Mouse (Mus musculus) ES-E14 (cell line): ENCODE results near the gene Defb45.

Experiments used
- HCFC1 ChIP-seq: IDR thresholded peaks from 2 replicates; pipeline ENCODE4 v1.6.1; 2012; ENCODE audit warnings: low read length, inconsistent platforms, borderline replicate concordance; ENCODE audit not compliant: insufficient read depth
- MAFK ChIP-seq: IDR thresholded peaks from 2 replicates; pipeline ENCODE4 v1.6.1; 2014; ENCODE audit warnings: mild to moderate bottlenecking, low read depth, low read length, inconsistent platforms; ENCODE audit not compliant: insufficient read depth
- ZC3H11A ChIP-seq: IDR thresholded peaks from 2 replicates; pipeline ENCODE4 v1.6.1; 2012; ENCODE audit warnings: low read depth, mild to moderate bottlenecking, inconsistent platforms, low read length, borderline replicate concordance
- ZNF384 ChIP-seq: IDR thresholded peaks from 2 replicates; pipeline ENCODE4 v1.6.1; 2012; ENCODE audit warnings: low read depth, low read length, inconsistent platforms

DNA sequence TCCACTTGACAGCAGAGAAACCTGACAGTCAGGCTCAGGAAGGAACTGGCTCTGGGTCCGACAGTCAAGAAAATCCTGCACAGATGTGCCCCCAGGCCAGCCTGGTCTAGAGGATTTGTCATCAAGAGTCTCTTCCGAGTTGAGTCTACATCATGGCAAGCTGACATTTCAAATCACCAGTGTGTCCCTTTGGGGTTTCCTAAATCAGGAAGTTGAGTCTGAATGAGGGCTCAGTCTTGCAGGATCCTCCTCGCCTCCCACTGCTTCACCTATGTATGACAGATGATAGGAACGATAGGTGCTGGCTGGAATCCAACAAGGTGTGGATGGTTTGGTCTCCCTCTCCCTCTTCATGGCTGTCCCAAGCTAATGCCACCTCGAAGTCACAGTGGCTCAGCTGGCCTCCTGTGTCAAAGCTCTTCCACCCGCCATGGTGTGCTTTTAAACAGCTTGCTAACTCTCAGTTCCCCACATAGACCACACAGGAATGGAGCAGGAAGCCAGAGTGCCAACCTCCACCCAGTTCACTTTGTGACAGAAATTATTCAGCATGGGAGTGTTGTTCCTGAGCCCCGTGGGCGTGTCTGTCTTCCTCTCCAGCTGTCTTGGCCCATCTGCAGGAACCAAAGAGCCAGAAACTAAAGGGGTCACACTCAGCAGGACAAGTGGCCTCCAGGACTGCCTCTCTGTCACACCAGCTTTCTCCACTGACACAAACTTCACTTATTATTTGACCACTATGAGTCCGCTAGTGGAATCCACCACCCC lies 21.4 kb upstream of the Defb45 start:
- no peak for TF ChIP-seq ZNF384
- no peak for TF ChIP-seq ZC3H11A
- TF ChIP-seq MAFK, result no peak
- no peak for TF ChIP-seq HCFC1
